Mouse (Mus musculus): ENCODE measurements around the gene Snx5.

The Snx5 gene

DNA sequence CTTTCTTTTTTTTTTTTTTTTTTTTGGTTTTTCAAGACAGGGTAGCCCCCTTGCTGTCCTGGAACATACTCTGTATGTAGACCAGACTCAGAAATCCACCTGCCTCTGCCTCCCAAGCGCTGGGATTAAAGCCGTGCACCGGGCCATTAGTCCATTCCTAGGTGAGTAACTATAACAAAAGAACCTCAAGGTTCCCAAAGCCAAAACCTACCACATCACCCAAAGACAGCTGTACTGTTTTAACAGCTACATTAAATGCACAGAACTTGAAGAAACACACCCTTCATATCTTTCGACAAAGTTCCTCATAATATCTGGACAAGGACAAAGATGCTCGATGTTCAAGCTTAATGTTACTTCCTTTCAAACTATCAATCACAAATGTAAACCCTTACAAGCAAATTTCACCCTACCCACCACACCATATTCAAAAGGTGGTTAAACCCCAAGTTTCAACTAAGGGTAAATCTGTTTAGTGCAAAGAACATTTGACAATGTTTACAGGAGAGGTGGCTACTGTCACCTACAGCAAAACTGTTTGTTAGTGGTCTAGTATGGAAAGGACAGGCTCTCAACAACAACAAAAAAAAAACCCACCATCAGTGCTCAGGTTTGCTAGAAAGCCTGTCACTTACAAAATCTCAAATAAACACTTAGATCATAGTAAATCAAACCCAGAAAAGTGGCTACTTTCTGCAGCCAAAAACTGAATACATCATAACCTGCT, 3.5 kb downstream of the Snx5 start:
- no peak for DNase-seq

DNA sequence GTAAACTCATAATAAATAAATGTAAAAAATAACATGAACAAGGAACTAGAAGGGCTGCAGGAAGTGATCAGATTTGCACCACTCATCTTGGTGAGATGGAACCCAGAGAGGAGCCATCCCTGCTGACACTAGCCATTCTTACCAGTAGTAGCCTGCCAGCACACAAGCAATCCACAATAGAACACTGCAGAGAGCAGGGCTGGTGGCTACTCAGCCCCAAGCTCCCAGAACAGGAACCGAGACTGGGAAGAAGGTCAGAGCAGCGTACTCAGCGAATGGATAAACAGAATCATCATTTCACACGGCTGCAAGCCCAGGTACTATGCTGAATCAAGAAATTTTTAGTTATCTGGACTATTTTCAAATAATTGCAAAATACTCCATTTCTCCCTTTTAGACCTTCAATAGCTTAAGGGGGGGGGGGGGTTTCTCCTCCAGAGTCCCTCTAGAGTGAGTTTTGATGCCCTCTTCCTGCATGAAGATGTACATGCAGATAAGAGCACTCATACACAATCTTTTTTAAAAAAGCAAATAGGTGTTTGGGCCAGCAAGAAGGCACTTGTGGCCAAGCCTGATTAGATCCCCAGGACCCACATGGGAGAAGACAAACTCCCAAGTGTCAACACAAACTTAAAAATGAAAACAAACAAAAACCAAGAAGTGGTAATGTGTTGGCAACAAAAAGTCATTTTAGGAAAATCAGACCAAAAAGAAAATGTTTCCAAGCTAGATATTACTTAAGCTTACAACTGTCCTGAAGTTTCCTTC, 4.6 kb downstream of the Snx5 start:
- DNase-seq, result no peak

DNA sequence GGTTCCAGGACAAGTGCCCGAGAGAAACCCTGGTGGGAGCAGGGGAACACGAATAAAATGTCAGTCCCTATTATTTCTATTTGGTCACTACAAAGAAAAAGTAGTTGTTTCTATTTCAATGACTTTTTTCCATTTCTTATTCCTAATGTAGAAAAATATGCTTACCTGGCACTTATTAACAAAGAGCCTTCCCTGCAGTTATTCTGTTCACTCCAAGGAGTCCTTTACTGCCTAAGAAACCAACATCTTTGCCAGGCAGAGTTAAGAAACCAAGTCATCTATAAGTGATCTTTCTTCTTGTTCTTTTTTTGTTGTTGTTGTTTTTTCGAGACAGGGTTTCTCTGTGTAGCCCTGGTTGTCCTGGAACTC, 5.6 kb downstream of the Snx5 start:
- DNase-seq, result no peak

DNA sequence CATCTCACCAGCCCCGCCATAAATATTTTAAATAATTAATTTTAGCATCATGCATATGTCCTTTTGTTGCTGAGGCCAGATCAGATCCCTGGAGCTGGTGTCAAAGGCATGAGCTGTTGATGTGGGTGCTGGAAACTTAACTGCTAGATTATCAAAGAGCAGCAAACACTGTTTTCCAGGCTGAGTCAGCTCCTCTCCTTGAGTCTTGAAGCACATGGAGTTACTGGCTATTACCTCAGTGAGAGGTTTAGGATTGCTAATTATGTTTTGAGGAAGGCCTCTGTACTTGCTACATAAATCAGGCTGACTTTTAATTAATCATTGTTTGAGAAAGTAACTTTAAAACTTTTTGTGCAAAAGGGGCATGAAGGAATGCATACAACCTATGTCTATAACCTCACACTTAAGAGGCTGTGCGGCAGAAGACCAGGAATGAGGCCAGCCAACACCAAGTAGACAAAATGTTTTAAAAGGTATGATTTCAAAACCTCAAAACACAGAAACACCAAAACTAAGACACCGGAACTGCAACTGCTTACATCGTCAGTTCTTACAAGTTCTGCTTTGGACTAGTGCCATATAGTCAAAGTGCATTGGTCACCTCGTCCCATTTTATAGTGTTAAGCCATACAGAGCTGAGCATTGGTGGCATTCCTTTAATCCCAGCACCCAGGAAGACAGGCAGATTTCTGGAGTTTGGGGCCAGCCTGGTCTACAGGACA, 6.1 kb downstream of the Snx5 start:
- DNase-seq, result no peak

DNA sequence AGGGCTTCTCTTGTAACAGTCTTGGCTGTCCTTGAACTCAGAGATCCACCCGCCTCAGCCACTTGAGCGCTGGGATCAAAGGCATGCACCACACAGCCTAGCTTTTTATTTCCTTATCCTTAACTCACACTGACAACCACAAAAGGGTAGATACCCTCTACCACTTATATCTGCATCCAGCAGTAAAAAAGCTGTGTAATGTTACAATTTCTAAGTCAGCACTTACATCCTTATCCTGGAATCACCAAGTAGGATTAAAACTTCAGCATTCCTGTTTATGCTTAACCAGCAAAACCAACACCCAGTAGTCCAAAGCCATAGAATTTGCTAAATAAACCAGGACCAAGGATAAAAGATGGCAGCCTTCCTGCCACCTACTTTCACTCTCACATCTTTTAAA, 7.9 kb downstream of the Snx5 start:
- no peak for DNase-seq

DNA sequence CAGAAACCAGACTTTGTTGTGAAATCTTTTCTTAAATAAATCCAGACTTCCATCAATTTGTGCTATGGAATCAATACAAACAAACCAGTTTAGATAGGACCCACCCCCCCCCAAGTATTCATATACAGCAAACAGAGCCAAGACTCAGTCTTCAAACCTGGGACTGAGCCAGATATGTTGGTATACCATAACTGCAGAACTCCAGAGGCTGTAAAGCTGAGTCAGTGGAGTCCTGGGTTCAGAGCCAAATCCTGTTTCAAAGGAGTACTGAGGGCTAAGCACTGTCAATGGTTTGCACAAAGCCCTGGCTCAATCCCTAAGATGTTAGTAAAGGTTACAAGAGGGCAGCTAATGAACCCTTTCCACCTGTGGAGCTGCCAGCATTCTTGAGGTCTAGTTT, 20.6 kb downstream of the Snx5 start:
- no peak for DNase-seq

DNA sequence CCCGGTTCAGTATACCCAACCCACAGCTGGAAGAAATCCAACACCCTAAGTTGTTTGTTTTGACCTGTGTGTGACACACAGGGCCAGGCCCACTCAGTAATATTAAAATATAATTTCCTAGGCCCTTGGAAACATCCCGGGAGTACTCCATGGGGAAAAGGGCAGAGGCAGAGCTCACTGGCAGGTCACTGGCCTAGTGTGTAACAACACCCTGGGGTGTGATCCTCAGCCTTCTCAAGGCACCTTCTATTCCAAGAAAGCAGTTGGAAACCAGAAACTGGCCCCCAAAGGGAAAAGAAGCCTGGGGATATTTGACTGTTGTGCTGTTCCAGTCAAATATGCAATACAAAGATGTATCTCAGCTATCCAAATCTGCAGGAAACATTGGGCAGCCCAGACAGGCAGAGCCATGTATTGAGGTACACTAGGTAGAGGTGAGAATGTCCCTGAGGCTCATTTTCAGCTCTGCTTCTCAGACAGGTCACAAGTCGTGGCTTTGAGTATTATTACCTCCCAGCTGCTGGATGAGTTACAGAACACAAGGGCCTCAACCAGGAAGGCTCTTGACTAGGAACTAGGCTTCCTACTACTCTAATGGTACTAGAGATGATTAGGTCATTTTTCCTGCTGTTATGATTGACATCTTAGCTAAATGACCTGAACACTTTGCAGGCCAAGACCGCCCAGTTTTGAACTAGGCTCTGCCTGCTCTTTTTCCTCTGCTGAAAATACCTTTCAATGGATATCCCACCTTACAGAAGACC, 21.9 kb downstream of the Snx5 start:
- DNase-seq, result no peak

DNA sequence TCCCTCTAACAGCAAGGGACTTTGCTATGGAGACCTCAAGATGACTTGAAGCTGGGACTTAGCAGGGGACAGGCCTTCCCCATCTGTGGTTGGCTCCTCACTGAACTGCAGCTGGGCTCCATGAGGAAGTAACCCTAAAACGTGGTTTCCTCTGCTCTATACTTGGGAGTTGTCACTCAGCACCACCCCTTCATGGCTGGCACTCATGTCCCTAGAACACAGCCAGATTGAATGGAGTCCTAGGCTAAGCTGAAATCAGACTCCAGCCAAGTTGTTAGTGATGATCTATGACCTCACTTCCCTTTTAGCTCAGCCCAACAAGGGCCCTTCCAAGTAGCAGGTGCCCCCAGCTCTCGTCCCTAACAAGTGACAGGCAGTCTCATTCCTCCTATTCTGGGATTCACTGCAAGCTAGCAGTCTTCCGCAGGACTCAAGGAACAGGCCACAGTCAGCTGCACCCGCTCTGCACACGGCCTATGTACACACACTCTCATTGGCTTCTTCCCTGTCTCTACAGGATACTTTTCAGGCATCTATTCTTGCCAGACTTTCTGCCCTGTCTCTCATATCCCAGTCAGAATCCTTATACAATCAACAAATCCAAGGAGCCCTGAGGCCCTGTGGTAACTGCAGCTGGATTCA, 23.2 kb downstream of the Snx5 start:
- no peak for DNase-seq

DNA sequence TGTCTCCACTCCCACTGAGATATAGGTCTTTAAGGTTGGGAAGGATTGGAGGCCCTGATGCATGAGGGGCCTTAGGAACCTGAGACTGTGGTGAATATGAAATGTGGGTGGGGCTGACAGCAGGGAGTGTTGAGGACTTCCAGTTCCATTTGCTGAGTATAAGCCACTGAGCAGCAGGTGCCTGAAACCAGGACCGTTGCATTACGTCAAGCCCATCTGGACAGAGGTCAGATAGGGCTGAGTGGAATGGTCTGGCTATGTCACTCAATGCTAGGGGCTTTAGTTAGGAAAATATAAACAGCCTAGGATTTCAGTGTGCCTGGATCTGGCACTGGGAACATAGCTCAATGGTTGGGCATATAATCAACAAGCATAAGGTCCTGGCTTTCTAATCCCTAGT, 24.4 kb downstream of the Snx5 start:
- no peak for DNase-seq

DNA sequence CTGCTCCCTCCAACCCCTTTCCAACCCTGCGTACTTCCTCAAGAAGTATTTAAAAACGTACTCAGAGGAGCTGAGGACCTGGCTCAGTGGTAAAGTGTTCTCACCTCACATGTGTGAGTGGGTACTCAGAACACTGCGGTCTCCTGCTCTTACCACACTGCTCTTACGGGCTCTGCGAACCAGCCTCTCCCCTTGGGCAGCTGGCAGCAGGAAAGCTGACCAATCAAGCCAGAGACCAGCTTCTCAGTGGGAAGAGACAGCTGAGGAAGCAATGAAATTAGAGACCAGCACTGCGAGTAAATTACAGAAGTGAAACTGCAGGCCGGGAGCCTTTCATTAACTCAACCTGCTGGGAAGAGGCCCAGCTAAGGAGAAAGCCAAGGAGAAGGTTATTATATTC, 25.2 kb downstream of the Snx5 start:
- DNase-seq, result no peak

DNA sequence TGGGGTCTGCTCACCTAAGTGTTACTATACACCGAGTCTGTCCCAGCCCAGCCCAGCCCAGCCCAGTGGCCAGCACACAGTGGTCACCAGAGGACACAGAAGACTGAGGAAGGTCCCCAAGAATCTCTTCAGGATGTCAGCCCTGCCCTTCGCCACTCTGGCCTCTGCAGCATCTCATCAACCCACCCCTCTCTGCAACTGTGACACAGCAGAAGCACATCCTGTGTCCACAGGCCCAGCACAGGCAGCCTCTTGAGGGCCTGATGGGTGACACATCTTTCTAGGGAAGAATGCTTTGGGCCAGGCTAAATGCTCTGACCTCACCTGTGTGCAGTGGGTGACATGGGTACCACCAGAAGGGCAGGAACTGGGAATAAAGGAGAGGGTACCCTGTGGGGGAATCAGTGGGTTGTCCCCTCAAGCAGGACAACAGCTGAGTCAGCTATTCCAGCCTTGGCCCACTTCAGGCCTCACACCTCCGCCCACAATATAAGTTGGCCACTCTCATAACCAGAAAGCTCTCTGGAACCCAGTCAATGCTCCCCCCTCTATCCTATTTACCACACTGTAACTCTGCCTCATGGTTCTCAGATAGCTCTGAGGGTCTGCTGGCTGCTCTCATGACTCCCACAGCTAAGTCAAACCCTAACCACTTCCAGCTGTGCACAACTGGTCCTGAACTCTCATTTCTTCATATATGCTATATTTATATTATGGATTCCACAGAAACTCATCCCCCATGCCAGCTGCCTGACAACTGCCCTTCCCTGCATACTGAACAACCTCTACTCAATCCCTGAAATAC, 30.4 kb downstream of the Snx5 start:
- DNase-seq, result no peak

DNA sequence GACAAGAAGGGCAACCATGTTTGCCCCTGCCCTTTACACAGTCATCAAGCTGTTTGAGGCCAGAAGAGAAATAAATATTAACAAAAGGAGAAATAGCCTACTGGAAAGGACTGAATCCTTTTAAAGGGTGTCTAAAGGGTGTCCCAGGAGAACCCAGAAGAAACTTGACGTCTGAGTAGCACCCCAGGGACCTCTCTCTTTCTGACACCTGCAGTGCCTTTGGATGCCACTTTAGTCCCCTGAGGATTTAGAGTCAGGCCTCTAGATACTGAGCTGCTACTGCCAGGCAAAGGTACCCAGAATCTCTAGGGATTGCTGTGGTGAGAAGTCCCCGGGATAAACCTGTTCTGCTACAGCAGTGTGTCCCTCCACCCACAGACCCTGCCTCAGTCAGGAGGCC, 31.4 kb downstream of the Snx5 start:
- no peak for DNase-seq

DNA sequence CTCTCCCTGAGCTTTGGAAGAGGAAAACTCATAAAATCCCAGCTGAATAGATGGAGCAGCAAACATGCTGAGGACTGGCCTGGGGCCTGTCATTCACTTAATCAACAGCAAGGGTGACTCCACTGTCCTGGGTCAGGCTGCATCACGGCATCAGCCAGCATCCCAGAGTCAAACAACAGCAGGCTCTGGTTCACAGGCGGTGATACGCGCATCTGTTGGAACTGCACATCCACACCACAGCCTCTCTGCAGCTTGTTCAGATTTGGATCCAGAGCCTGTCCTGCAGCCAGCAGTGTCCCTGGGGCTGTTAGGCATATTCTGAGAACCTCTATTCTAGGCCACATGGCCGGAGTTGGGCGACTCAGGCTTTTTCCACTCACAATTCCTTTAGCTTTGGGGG, 32.4 kb downstream of the Snx5 start:
- DNase-seq, result no peak

DNA sequence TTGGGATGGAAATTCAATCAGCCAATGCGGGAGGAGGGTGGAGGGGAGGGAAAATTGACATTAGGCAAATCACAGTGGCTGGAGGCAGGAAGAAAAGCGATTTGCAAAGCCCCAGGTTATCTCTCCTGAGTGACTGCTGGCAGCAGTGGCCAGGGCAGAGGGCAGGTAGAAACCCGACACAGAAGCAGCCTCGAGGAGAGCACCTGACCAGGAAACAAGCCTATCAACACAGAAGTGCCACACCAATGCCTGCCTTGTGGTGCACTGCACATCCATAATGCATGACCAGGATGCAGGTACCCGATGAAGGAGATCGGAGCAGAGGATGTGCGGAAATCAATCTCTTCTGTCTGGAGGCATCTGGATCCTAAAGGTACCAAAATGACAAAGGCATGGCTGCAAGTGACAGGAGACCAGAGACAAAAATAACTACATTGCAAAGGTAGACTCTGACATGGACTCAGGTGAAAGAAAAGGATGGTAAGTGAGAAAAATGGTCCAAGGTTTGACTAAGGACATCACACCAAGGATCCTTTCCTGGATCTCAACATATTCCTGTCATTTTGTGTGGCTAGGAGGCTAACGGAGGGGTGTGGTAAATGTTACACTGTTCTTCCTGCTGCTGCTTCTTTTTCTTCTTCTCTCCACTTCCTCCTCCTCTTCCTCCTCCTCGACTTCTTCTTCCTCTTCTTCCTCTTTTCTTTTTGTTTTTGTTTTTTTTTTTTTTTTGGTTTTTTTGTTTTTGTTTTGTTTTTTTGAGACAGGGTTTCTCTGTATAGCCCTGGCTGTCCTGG, 33.7 kb downstream of the Snx5 start:
- DNase-seq, result no peak

DNA sequence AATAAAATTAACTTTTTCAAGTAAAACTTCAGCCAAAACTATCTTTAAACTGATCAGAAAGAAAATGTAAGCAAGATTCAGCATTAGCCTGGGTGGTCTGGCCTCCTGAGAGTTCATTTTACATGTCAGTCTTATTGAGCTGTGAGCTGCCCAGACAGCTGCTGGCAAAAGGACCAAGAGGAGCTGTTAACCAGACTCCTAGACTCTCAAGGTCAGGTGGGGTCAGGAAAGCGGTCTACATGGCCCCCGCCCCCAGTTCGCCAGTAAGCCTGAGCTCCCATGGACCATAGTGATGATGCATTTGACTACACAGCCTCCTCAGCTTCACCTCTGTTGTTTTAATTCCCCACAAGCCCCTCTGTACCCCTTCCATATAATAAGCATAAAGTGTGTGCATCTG, 34.9 kb downstream of the Snx5 start:
- DNase-seq, result no peak

DNA sequence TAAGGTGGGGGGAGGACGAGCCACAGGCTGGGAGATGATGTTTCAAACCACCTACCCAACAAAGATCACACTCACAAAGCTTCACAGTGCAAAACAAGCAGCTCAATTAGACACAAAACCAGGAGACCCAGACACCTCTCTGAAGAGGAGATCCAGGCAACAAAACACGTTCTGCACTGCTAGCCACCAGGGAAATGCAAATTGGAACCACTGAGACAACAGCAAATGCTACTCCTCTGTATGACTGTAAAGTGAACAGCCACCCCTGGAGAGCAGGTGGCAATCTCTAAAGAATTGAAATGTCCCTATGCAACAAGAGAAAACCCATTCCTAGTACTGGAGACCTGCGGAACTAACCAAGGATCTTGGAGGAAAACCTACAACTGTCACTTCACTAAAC, 37.2 kb downstream of the Snx5 start:
- no peak for DNase-seq

DNA sequence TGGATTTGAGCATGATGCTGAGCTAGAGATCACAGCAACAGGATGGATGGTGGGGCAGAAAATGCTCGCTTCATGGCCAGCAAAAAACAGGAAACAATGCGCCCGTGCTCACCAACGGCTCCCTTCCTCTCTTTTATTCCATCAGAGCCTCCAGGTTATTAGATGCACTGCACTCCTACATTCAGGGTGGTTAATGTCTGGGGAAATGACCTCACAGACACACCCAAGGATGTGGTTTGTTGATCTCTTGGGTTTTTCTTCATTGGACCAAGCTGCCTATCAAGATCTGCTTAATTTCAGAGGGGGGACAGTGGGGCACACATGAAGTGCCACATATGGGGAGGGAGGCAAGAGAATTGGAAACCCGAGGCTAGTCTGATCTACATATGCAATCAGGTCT, 39.6 kb downstream of the Snx5 start:
- DNase-seq, result no peak

DNA sequence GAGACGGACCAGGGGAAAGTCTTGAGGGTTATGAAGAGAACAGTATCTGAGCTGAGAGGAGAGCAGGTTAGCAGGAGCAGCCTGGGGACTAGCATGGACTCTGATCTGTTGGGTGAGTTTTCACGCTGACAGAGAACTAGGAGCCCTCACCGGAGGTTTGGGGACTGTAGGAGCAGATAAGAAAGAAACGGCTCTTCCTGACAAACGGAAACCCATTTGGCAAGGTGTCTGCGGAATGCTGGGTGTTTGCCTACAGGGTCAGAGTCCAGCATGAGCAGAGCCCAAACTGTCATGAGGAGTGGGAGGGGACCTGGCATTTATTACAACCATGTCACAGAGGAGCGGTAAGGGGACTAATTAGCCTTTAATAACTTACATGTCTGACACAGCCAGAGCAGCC, 40.2 kb downstream of the Snx5 start:
- no peak for DNase-seq

DNA sequence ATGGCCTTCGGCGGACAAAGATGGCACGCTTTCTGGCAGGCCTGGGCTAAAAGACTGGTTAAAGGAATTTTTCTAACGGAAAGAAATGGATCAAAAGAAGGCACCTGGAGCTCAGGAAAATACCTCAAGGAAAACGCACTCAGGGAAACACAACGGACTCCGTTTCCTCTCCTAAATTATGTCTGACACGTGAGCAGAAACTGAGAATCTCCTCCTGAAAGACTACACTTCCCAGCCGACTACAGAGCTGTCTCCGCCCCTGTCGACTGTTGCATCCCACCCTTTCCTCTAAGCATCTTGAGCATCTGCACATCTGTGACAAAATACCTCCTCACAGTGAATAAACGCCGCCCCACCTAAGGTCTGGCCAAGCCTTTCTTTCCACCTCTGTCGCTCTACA, 41.1 kb downstream of the Snx5 start:
- DNase-seq, result no peak

DNA sequence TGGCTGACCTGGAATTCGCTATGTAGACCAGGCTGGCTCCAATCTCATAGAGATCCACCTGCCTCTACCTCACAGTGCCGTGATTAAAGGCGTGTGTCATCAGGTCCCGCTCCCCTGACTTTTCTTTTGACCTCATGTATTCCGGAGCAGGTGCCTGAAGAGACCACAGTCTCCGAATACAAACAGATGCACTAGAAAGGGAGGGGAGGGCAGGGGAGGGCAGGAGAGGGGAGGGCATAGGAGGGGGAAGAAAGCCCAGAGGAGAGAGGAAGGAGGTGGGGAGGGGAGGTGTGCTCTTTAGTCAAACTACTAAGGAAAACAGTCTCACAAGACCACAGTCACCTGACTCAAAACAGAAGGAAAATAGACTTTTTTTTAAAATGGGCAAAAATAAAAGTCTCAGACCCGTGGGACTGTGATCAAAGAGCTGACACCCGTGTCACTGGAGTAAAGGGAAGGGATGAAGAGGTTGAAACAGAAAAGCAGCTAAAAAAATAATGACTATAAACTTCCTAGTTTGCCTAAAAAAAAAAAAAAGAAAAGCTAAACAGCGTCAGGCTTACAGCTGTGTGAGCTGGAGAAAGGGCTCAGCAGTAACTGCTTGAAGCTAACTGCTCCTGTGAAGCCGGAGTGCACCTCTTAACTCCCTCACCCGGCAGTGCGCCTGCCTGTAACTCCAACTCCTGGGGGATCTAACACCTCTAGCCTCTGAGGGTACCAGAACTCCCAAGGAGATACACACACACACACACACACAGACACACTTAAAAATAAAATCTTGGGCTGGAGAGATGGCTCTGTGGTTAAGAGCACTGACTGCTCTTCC, 42.0 kb downstream of the Snx5 start:
- peak; percentile 66 for DNase-seq

All from thymus, postnatal 14 days (tissue).